Mouse (Mus musculus): ENCODE results near the gene Rtn4.

GRCm38 (mm10) chr11:29684272-29684671 is 8.5 kb upstream of the Rtn4 start:
- no peak for TF ChIP-seq USF1 (IDR thresholded peaks at IDR 0.05; ENCODE audit: low read depth, low read length)
- no peak for TF ChIP-seq BHLHE40 (IDR thresholded peaks at IDR 0.05; ENCODE audit: low read depth, low read length)
- no peak for TF ChIP-seq NRF1 (IDR thresholded peaks at IDR 0.05; ENCODE audit: low read depth, low read length)
- TF ChIP-seq TBP (conservative IDR thresholded peaks at IDR 0.05; ENCODE audit: low read depth, low read length): no peak
- no peak for TF ChIP-seq CTCF (conservative IDR thresholded peaks at IDR 0.05 in 1 of 2, IDR thresholded peaks at IDR 0.05 in 1 of 2; ENCODE audit: low read depth in 2 of 2, low read length in 2 of 2)
- no peak for TF ChIP-seq MAZ (IDR thresholded peaks at IDR 0.05; ENCODE audit: low read depth, low read length)
- no peak for TF ChIP-seq RAD21 (IDR thresholded peaks at IDR 0.05; ENCODE audit: low read depth, low read length)
- TF ChIP-seq ZMIZ1 (IDR thresholded peaks at IDR 0.05; ENCODE audit: low read depth, low read length): no peak
- TF ChIP-seq ETS1 (conservative IDR thresholded peaks at IDR 0.05; ENCODE audit: low read depth, low read length): no peak
